Mouse (Mus musculus): ENCODE measurements around the gene Zfp385b.

- TF ChIP-seq POLR2A (IDR thresholded peaks at IDR 0.05; ENCODE audit: insufficient read length, low read depth) (no peak), TCF3 (IDR thresholded peaks at IDR 0.05; ENCODE audit: insufficient read length, low read depth) (no peak), CEBPB (IDR thresholded peaks at IDR 0.05; ENCODE audit: insufficient read depth, poor library complexity, severe bottlenecking) (no peak), MYOD1 (IDR thresholded peaks at IDR 0.05; ENCODE audit: control insufficient read depth in 1 of 3, insufficient read length in 2 of 3, low read depth in 2 of 3) (no peak), USF1 (IDR thresholded peaks at IDR 0.05; ENCODE audit: low read depth) (no peak), SRF (IDR thresholded peaks at IDR 0.05; ENCODE audit: control insufficient read depth, insufficient read length, low read depth) (no peak), POLR2AphosphoS2 (IDR thresholded peaks at IDR 0.05; ENCODE audit: insufficient read length, low read depth) (no peak), MYOG (IDR thresholded peaks at IDR 0.05; ENCODE audit: control insufficient read depth in 1 of 3, insufficient read depth in 1 of 3, insufficient read length in 2 of 3, low read depth in 2 of 3) (no peak)
Observed at GRCm38 (mm10) chr2:77768321-77768886, 51.0 kb downstream of the Zfp385b start.
